Mouse (Mus musculus): ENCODE measurements around the gene Akap2.

The Akap2 gene

GRCm38 (mm10) chr4:57717354-57717753 lies at the start of gene Akap2:
Gene Akap2, plus strand, starts transcription at chr4:57717657.
- DNase-seq (ENCODE audit: low spot score): no peak

- no peak for DNase-seq (ENCODE audit: low spot score)
Observed at GRCm38 (mm10) chr4:57670813-57671469, 46.5 kb upstream of the Akap2 start.

- DNase-seq (ENCODE audit: low spot score): no peak
Observed at GRCm38 (mm10) chr4:57672541-57672940, 44.9 kb upstream of the Akap2 start.

DNA sequence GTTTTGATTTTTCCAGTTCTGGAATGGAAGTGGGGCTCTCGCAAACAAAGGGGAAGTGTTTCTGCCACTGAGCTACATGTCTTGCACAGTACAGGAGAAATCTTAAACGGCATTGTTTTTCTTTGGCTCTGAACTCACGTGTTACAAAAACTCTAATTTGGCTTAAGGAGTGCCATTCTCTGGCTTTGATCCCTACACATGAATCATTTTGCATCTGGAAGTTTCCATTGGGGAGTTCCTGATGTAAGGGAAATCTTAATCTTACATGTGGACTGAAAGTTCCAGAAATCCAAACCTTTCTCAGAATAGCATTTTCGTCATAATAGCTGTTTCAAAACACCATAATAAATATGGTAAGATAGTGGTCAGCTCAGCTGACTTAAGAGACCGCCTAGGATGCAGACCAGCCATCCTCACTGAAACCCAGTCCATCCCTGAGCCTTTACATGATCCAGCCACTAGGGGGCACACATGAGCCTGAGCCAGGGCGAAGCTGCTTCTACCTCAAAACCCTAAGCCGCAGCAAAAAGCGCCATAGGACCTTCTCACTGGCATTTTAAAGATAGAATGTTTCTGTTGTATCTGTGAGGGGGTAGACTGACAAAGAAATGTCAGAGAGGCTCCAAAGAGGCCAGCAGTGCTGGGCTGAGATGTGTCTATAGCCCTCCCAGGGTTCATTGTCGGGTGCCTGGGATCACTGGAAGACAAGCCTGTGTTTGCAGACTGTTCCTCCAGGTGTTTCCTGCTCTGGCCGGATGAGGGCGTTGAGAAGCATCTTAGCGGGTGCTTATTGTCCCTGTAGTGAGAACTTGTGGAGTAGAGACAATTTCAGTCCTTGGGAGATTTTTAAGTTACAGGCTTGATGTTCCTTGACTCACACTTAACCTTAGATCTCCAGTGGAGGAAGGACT lies 44.2 kb upstream of the Akap2 start:
- DNase-seq (ENCODE audit: low spot score): peak; percentile 93

DNA sequence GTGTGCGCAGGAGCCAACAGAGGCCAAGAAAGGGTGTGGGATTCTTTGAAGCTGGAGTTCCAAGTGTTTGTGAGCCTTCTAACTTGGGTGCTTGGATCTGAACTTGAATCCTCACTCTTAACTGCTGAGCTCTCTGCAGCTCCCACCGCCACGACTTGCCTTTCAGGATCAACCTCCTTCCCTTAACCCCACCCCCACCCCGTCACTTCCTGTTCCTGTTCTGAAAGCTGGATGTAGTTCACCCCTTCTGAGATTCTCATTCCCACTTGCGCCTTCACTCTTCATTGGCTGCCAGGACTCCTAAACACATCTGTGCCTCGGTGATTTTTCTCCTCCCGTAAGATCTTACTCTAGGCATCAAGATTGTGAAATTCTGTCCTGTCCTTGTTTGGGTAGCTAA lies 43.1 kb upstream of the Akap2 start:
- DNase-seq (ENCODE audit: low spot score): no peak

GRCm38 (mm10) chr4:57675387-57675786 lies 42.1 kb upstream of the Akap2 start:
- DNase-seq (ENCODE audit: low spot score): peak; percentile 73

DNA sequence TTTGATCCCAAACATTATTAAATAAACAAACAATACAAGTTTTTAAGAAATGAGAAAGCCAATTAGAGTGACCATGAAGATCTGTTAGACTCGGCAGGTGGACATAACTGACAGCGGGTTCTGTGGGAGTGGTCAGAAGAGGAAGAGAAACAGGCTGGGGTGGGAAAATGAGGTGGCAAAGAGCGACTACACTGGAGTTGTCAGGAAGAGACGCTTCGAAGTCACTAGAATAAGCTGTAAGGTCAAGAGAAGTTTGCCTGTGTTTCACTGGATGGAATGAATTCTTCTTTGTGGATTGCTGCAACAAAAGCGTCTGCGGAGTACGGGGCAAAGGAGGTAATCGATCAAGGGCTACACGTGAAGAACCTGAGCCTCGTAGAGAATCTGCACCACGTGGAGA lies 39.5 kb upstream of the Akap2 start:
- no peak for DNase-seq (ENCODE audit: low spot score)

DNA sequence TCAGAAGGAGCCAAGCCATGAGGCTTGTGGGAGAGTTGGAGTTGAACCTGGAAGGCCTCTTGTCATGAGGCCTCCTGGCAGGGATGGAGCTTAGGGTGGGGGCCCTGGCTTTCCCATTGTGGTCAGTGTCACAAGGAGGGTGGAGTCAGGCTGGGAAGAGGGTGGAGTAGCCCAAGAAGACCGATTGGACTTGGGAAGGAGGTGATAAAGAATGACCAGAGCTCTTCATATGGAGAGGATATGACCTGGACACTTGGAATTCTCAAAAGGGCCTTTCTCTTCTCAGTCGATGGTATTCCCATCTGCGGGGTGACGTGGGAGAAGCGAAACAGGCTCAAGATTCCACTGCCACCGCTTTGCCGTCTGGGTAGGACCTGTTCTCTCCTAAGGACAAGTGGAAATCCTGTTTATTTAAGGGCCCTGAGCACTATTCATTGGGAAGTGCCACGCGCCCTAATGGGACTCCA lies 38.4 kb upstream of the Akap2 start:
- no peak for DNase-seq (ENCODE audit: low spot score)

GRCm38 (mm10) chr4:57680186-57680585 lies 37.3 kb upstream of the Akap2 start:
- no peak for DNase-seq (ENCODE audit: low spot score)

GRCm38 (mm10) chr4:57681511-57681910 lies 35.9 kb upstream of the Akap2 start:
- no peak for DNase-seq (ENCODE audit: low spot score)

DNA sequence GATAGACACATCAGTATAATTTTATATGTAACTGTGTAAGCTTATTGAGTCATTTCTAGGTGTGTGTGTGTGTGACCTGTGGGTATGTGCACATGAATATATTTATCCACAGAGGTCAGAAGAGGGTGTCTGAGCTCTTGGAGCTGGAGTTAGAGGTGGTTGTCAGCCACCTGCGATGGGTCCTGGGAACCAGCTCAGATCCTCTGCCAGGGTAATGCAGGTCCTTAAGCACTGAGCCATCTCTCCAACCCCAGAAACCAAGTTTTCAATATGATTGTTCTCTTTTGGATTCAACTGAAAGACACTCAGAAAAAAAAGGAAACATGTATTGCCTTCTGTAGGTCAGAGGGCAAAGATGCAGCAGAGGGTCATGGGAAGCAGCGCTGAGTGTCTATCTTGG lies 35.1 kb upstream of the Akap2 start:
- DNase-seq (ENCODE audit: low spot score): no peak

- no peak for DNase-seq (ENCODE audit: low spot score)
Observed at GRCm38 (mm10) chr4:57682944-57683343, 34.5 kb upstream of the Akap2 start.

DNA sequence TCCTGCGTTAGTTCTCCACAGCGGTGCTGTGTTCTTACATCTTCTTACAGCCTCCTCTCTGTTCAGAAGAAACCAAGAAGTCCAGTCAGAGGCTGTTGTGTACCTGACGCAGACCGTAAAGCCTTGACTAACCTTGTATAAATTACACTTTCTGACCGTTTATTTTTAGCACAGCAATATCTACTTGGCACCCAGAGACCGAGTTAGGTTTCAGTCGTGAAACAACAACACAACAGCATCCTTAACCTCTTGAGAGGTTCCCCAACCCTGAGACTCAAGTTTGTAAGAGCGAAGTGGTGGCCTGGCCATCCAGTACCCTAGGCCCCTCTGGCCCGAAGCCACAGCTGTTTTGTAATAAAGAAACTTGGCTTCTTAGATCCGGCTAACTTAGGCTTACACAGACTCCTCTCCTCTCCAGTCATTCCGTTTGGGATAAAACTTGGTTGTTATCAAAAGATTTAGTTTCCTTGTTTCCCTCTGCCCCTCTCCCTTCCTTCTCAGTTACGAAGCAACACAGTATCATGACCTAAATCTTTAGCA lies 32.7 kb upstream of the Akap2 start:
- DNase-seq (ENCODE audit: low spot score): no peak

DNA sequence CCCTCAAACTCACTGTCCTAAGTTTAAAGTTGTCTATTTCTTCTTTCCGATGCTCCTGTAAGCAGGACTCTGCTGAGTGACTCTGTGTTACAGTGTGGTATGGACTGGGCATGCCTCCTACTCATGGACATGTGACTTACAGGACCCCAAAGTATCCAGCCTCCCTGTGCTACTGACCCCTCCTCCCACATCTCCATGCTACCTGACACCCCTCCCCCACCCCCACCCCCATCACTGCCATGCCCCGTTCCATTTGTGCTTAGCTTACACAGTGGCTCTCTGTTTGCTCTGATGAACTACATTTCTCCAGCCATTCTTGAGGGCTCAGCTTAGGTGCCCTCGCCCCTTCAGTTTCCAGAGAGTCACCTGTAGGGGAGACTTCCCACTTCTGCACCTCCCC lies 30.7 kb upstream of the Akap2 start:
- no peak for DNase-seq (ENCODE audit: low spot score)

GRCm38 (mm10) chr4:57687583-57687982 lies 29.9 kb upstream of the Akap2 start:
- DNase-seq (ENCODE audit: low spot score): no peak

GRCm38 (mm10) chr4:57688131-57688530 lies 29.3 kb upstream of the Akap2 start:
- no peak for DNase-seq (ENCODE audit: low spot score)

DNA sequence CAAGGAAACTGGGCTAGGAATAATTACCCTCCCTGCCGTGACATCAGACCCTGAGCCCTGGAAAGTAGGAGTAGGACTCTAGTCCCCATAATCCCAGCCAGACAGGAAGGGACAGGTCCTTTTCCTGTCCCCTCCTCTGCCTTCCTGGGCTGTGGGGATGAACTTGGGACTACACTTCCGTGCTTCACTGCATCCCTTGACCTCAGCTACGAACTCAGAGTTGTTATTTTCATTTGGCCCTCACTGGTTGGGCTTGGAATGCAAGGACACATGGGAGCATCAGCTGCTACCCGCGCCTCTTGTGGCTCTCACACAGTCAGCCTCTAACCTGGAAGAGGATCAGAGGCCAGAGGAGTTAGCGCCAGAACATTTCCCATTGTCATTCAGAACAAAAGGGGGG lies 27.5 kb upstream of the Akap2 start:
- DNase-seq (ENCODE audit: low spot score): no peak

GRCm38 (mm10) chr4:57690805-57691204 lies 26.7 kb upstream of the Akap2 start:
- no peak for DNase-seq (ENCODE audit: low spot score)

DNA sequence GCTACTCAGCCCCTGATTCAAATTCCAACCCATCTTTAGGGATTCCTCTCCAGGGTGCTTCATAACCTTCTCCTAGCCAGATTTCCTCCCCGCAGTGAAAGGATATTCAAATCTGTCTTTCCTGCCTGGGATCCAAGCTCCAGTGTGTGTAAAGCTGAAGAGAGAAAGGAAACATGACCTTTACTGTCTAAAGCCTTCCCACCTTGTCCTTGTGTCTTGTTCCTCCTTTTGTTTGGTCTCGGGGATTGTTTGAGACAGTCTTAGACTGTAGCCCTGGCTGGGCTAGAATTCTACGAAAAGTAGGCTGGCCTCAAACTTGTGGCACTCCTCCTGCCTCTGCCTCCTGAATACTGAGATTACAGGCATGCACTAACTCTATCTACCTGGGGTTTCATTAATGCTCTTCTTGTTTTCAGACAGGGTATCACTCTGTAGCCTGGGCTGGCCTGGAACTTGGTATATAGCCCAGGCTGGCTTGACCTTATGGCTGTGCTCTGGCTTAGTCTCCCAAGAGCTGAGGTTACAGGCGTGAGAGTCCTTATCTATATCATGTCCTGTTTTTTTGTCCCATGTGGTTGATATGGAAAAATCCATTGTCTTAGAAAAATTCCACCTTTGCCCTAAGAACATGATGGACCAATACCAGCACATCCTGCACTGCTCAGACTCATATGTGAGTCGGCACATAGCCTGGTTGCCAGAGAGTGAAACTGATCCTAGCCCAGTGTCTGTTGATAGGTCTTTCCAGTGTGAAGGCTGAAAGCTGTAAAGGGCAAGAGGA lies 22.9 kb upstream of the Akap2 start:
- no peak for DNase-seq (ENCODE audit: low spot score)

- no peak for DNase-seq (ENCODE audit: low spot score)
Observed at GRCm38 (mm10) chr4:57696955-57697354, 20.5 kb upstream of the Akap2 start.

DNA sequence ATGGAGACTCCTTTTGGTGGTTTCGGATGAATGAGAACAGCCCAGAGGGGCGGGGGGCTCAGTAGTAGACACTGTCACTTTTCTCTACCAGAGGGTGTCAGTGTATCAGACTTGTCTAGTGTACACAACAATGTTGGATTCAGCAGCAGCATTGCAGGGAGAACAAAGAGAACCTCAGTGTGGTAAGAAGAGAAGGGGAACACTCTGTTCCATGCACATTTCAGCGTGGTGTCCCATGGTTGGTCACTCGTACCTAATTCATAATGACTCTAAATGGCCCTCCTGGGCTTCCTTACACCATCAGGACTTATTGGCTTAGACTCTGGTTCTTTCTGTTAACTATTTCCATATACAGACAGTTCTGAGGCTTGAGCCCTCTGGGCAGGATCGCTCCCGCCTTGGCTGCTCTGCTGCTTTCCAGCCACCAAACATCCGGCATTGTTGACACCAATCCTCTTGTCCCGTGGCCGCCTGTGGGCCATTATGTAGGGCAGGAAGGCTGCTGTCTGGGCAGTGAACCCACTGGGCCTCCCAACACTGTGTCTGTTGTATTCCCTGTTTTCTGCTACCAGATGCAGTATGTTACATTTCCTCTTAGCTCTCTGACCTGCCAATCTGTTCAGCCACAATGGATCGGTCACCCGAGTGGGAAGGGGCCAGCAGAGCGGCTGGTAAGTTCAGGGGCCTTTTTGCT lies 19.4 kb upstream of the Akap2 start:
- DNase-seq (ENCODE audit: low spot score): no peak

GRCm38 (mm10) chr4:57701576-57701975 lies 15.9 kb upstream of the Akap2 start:
- no peak for DNase-seq (ENCODE audit: low spot score)
